Mouse (Mus musculus) layer of hippocampus, postnatal 25 days (tissue): ENCODE data around the gene Fam118a. TPM values are rescaled to one million over a fixed set of nuclear protein-coding genes. Genes with fewer than 3 reads are reported as not detected.

Experiments used
- DNase-seq, 2 experiments: peaks; one replicate each; pipeline ENCODE4 v3.0.0; 2022; ENCODE audit warnings: mixed read lengths in 2 of 2, low spot score in 1 of 2; ENCODE audit errors: extremely low spot score in 1 of 2
- total RNA-seq, 2 experiments: library from RNA; stranded (reverse); gene quantifications; 2 replicates each; pipeline ENCODE4 v1.2.3; 2021

Gene Fam118a
- total RNA-seq, 2 experiments from 2014 or later, result 29.6 to 31.6 TPM

DNA sequence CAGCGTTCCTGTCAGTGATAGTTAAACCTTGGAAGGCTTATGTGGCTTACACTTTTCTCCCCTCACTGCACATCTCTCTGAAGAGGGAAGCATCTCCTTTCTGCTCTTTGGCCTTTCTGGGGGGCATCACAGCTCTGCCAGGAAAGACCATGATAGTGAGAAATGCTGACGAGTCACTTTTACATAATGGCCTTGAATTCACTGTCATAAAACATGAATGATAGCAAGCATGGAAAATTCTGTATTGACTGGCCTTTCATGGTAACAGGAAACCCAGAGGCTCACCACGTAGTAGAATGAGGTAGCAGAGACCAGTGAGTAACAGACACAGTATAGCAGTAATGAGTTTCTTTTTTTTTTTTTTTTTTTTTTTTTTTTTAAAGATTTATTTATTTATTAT lies 25.4 kb downstream of the Fam118a start:
- no peak for DNase-seq

DNA sequence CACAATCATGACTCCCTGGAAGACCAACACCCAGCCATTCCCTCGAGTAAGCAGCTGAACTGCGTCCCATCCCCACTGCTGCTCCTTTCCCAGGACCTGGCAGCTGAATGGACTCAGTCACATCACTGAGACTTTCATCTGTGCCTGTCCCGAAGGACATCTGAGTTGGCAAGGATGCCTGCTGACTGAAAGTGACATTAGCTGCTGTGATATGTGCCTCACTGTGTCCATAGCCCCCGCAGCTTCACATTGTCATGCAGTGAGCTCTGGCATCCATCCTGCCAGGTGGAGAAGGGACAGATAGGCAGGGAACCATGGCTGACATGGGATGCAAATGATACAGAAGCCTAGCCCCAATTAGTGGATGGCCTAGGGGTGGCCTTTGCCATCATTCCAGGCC lies 26.4 kb downstream of the Fam118a start:
- DNase-seq, result no peak

GRCm38 (mm10) chr15:85063421-85063820 lies 34.7 kb downstream of the Fam118a start:
- no peak for DNase-seq

GRCm38 (mm10) chr15:85070561-85070960 lies 41.8 kb downstream of the Fam118a start:
- DNase-seq, result peak in 1 of 2 experiments; percentile 21

DNA sequence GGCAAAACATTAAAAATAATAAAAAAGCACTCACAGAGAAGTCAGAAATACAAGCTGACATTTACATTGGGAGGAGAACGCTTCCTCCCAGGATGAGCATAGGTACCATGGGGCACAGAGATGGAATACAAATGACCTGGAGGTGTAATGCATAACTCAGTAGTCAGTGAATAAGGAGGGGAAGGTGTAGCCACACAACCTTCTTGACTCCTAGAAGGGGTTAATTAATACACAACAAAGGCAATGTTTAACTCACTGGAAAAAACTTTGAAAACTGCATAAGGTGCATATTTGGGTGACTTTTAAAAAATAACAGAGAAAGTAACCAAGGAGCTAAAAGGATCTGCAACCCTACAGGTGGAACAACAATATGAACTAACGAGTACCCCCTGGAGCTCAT lies 43.9 kb downstream of the Fam118a start:
- no peak for DNase-seq

GRCm38 (mm10) chr15:85085641-85086040 lies 56.9 kb downstream of the Fam118a start:
- no peak for DNase-seq

Other genes starting within 250 kb of the Fam118a start
- gene Phf21b, start 172.9 kb upstream of the Fam118a start, total RNA-seq, result 10 to 100 TPM in 1 of 2 experiments, 1 to 10 TPM in 1; 6.4 to 10.1 TPM
- gene Gm29666, start 108.9 kb upstream of the Fam118a start, total RNA-seq, result 1 to 10 TPM in 1 of 2 experiments, under 1 TPM in 1; 0.89 to 1.6 TPM
- 10 to 100 TPM; 31.0 to 32.5 TPM for gene Nup50, start 105.5 kb upstream of the Fam118a start, total RNA-seq
- 10 to 100 TPM; 80.6 to 99.0 TPM for gene 5031439G07Rik, start 40.4 kb upstream of the Fam118a start, total RNA-seq
- gene Upk3a, start 11.8 kb upstream of the Fam118a start, total RNA-seq, result not detected
- gene Smc1b, start 103.0 kb downstream of the Fam118a start, total RNA-seq, result under 1 TPM in 1 of 2 experiments, not detected in 1; 0.16 TPM
- gene Ribc2, start 103.1 kb downstream of the Fam118a start, total RNA-seq, result under 1 TPM in 1 of 2 experiments, not detected in 1; 0.52 TPM
- 10 to 100 TPM; 11.3 to 13.5 TPM for gene Fbln1, start 177.0 kb downstream of the Fam118a start, total RNA-seq